Mouse (Mus musculus) olfactory bulb, adult 2 months (tissue): ENCODE measurements at regions not wholly inside any gene's neighbourhood (a gene's known extent, or its start where the extent isn't known, plus 50 kb on each side); places are given as distances from the start of the nearest gene placed in this dataset.

Experiments
- CTCF ChIP-seq: fragments of 200-500 bp; IDR thresholded peaks from 2 replicates; pipeline ENCODE4 v1.5.1; 2012; ENCODE audit warnings: low read depth, mild to moderate bottlenecking, low read length, moderate library complexity; ENCODE audit not compliant: insufficient read depth
- POLR2A ChIP-seq: fragments of 200-500 bp; IDR thresholded peaks from 2 replicates; pipeline ENCODE4 v1.6.1; 2012; ENCODE audit warnings: mild to moderate bottlenecking, low read depth, low read length, moderate library complexity; ENCODE audit not compliant: insufficient read depth

DNA sequence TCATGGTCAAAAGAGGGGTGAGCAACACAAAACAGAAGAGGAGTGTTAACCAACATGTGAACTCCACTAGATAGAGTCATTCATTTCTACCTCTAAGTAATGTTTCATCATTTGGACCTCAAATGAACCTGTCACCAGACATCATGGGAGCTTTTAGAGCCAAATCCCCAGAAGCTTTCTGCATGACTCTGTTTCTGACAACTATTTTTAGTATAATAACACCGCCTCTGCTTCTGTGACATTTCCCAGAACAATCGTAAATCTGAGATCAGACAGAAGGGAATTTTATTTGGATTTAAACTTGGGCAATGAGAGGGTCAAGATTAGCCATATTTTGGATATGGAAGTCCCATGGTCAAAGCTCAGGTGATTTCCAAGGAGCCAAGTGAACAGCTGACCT is 61.4 kb upstream of the Thbs1 start:
- no peak for TF ChIP-seq CTCF
- no peak for TF ChIP-seq POLR2A
